Mouse (Mus musculus): ENCODE measurements around the gene Homer2. TPM values are rescaled to one million over a fixed set of nuclear protein-coding genes. Genes with fewer than 3 reads are reported as not detected.

Homer2 gene
- total RNA-seq, 2 experiments from 2014 or later: 74.9 to 79.6 TPM

- DNase-seq (ENCODE audit: low spot score in 2 of 2): no peak
- intact Hi-C loops (cut with DNase I): no loop called here
Observed at GRCm38 (mm10) chr7:81657055-81657454, 50.3 kb downstream of the Homer2 start.

- no peak for DNase-seq (ENCODE audit: low spot score in 2 of 2)
Observed at GRCm38 (mm10) chr7:81656635-81657034, 50.7 kb downstream of the Homer2 start.

GRCm38 (mm10) chr7:81654946-81655718 lies 52.2 kb downstream of the Homer2 start:
- intact Hi-C loops (cut with DNase I): loop anchor here (5.0 kb wide), 1 partner anchor 77 kb away; no protein-coding TSS in a partner anchor
- no peak for DNase-seq (ENCODE audit: low spot score in 2 of 2)

More at GRCm38 (mm10) chr7:81656635-81657034, 50.7 kb downstream of the Homer2 start:
- intact Hi-C loops (cut with DNase I): no loop called here

- peak; percentile 40 to 49 for DNase-seq (ENCODE audit: low spot score in 2 of 2)
- intact Hi-C loops (cut with DNase I): loop anchor here (5.0 kb wide), 1 partner anchor 78 kb away; no protein-coding TSS in a partner anchor
Observed at GRCm38 (mm10) chr7:81653988-81654387, 53.3 kb downstream of the Homer2 start.

GRCm38 (mm10) chr7:81652296-81652695 lies 55.0 kb downstream of the Homer2 start:
- no peak for DNase-seq (ENCODE audit: low spot score in 2 of 2)
- intact Hi-C loops (cut with DNase I): loop anchor here (5.0 kb wide), 1 partner anchor 80 kb away; no protein-coding TSS in a partner anchor

GRCm38 (mm10) chr7:81651284-81651683 lies 56.0 kb downstream of the Homer2 start:
- no peak for DNase-seq (ENCODE audit: low spot score in 2 of 2)
- intact Hi-C loops (cut with DNase I): loop anchor here (5.0 kb wide), 1 partner anchor 81 kb away; no protein-coding TSS in a partner anchor

- intact Hi-C loops (cut with DNase I): no loop called here
- DNase-seq (ENCODE audit: low spot score in 2 of 2): no peak
Observed at GRCm38 (mm10) chr7:81649270-81649669, 58.1 kb downstream of the Homer2 start.

- intact Hi-C loops (cut with DNase I): no loop called here
- DNase-seq (ENCODE audit: low spot score in 2 of 2): no peak
Observed at GRCm38 (mm10) chr7:81647959-81648358, 59.4 kb downstream of the Homer2 start.

- intact Hi-C loops (cut with DNase I): no loop called here
- DNase-seq (ENCODE audit: low spot score in 2 of 2): no peak
Observed at GRCm38 (mm10) chr7:81644551-81645235, 62.6 kb downstream of the Homer2 start.

- no peak for DNase-seq (ENCODE audit: low spot score in 2 of 2)
- intact Hi-C loops (cut with DNase I): no loop called here
Observed at GRCm38 (mm10) chr7:81641101-81641500, 66.2 kb downstream of the Homer2 start.

GRCm38 (mm10) chr7:81632586-81632985 lies 74.7 kb downstream of the Homer2 start:
- intact Hi-C loops (cut with DNase I): loop anchor here (5.0 kb wide), 1 partner anchor 75 kb away; the partner anchor contains the start of gene Homer2
- DNase-seq (ENCODE audit: low spot score in 2 of 2): no peak

- peak in 1 of 2 experiments; percentile 53 for DNase-seq (ENCODE audit: low spot score in 2 of 2)
- intact Hi-C loops (cut with DNase I): loop anchor here (5.0 kb wide), 1 partner anchor 76 kb away; the partner anchor contains the start of gene Homer2
Observed at GRCm38 (mm10) chr7:81631261-81631660, 76.1 kb downstream of the Homer2 start.

GRCm38 (mm10) chr7:81626460-81626859 lies 80.9 kb downstream of the Homer2 start:
- intact Hi-C loops (cut with DNase I): no loop called here
- no peak for DNase-seq (ENCODE audit: low spot score in 2 of 2)

- intact Hi-C loops (cut with DNase I): no loop called here
- no peak for DNase-seq (ENCODE audit: low spot score in 2 of 2)
Observed at GRCm38 (mm10) chr7:81623767-81624166, 83.6 kb downstream of the Homer2 start.

- DNase-seq (ENCODE audit: low spot score in 2 of 2): no peak
- intact Hi-C loops (cut with DNase I): no loop called here
Observed at GRCm38 (mm10) chr7:81622793-81623192, 84.5 kb downstream of the Homer2 start.

- intact Hi-C loops (cut with DNase I): no loop called here
- no peak for DNase-seq (ENCODE audit: low spot score in 2 of 2)
Observed at GRCm38 (mm10) chr7:81615031-81615430, 92.3 kb downstream of the Homer2 start.

- no peak for DNase-seq (ENCODE audit: low spot score in 2 of 2)
- intact Hi-C loops (cut with DNase I): no loop called here
Observed at GRCm38 (mm10) chr7:81612856-81613635, 94.3 kb downstream of the Homer2 start.

GRCm38 (mm10) chr7:81610125-81610524 lies 97.2 kb downstream of the Homer2 start:
- DNase-seq (ENCODE audit: low spot score in 2 of 2): no peak
- intact Hi-C loops (cut with DNase I): no loop called here

GRCm38 (mm10) chr7:81606452-81606851 lies 100.9 kb downstream of the Homer2 start:
- intact Hi-C loops (cut with DNase I): loop anchor here (5.0 kb wide), 1 partner anchor 171 kb away; no protein-coding TSS in a partner anchor
- DNase-seq (ENCODE audit: low spot score in 2 of 2): no peak
